Mouse (Mus musculus) bone marrow, adult 2 months (tissue): ENCODE measurements at regions not wholly inside any gene's neighbourhood (a gene's known extent, or its start where the extent isn't known, plus 50 kb on each side); places are given as distances from the start of the nearest gene placed in this dataset.

Source experiments
- CTCF ChIP-seq: fragments of 200-500 bp; IDR thresholded peaks from 2 replicates; pipeline ENCODE4 v1.5.1; 2011; ENCODE audit warnings: low read length, control low read depth; ENCODE audit not compliant: control insufficient read depth, insufficient read depth
- POLR2A ChIP-seq: fragments of 200-500 bp; IDR thresholded peaks from 2 replicates; pipeline ENCODE4 v1.6.1; 2011; ENCODE audit warnings: low read depth, mild to moderate bottlenecking, control low read depth, low read length, borderline replicate concordance; ENCODE audit not compliant: control insufficient read depth

DNA sequence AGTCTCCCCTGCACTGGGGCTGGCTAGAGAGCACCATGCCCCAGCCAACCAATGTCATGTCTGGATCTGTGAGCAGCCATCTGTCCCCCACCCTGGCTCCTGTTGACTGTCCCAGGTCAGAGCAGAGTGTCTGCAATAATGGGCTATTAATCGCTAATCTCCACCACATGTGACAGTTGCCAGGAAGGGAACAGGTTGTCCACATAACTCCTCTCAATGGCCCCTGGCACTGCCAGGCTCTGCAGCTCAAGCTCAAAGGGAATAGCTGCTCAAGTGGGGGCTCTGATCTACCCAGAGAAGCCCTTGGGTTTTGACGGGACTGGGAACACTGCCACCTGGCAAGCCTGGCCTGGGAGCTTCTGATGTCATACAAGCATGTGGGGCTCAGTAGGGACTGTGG is 231.4 kb downstream of the Cryba4 start:
- TF ChIP-seq CTCF = no peak
- no peak for TF ChIP-seq POLR2A
